Mouse (Mus musculus) ES-E14 (cell line): ENCODE results near the gene Pde3a.

Experiments used
- HCFC1 ChIP-seq: IDR thresholded peaks from 2 replicates; pipeline ENCODE4 v1.6.1; 2012; ENCODE audit warnings: low read length, inconsistent platforms, borderline replicate concordance; ENCODE audit not compliant: insufficient read depth
- MAFK ChIP-seq: IDR thresholded peaks from 2 replicates; pipeline ENCODE4 v1.6.1; 2014; ENCODE audit warnings: mild to moderate bottlenecking, low read depth, low read length, inconsistent platforms; ENCODE audit not compliant: insufficient read depth

DNA sequence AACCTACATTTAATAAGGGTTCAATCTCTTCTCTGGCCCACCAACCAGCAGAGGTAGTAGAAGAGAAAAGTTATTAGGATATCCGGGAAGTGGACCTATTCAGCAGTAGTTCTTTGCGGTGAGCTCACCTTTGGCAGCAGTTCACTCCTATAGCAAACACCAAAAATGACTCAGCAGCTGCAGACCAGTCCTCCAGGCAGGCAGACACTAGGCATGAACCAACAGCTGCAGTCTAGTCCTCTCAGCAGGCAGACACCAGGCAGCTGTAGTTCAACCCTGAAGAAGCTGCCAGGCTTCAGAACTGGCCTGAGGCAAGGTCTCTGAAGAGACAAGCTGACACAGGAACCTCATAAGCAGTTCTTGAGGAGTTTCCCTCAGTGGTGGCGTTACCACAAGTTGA is 207.5 kb downstream of the Pde3a start:
- TF ChIP-seq HCFC1 (no peak), MAFK (no peak)
